ENCODE assay signal across 12 mouse cellular contexts in the genomic region with DNA sequence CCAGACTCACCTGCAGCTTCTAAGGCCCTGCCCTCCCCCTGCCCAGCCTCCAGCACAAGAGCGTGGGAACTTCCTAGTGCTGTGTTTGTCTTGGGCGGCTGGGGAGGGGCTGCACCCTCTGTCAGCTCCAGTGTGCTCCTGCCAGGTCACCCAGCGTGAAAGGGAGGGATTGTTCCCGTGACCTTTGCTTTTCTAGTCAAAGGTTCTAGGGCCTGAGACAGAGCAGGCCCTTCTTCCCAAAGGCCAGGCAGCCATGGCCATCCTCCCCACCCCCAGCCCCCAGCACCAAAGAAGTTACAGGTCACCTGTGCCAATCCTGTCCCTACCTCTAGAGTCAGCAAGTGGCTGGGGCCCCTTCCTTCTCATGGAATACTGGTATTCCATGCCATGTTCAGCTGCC.
DNase-seq lines count a peak whose midpoint lies in the region; ATAC-seq and TF ChIP-seq lines count a peak whose summit lies in the region.
"Had no signal": no experiment of that assay in that cellular context is flagged by ENCODE, and none has a peak within 500 bp of the region (broad histone marks: within the 10 kb centered on the region; RNA-seq: fewer than 3 reads in every experiment).

No protein-coding gene starts in this region.

- WGBS in liver, adult 2 months: 49% methylated on average over 4 of the region's 4 CpGs
- 48% methylated on average over 4 of the region's 4 CpGs for WGBS in limb, embryonic 12.5 days
- 19% methylated on average over 4 of the region's 4 CpGs for WGBS in neural tube, embryonic 15.5 days

- no peak overlapping the region for H3K4me3 ChIP-seq in liver, adult 2 months (ENCODE audit: insufficient read depth, low read depth, low read length)
- H3K4me3 ChIP-seq in limb, embryonic 12.5 days (replicated peaks): no peak overlapping the region
- no peak overlapping the region for H3K4me3 ChIP-seq in neural tube, embryonic 15.5 days (replicated peaks)
- H3K4me3 ChIP-seq: hindbrain, embryonic 12.5 days had no signal

- no peak overlapping the region for H3K4me2 ChIP-seq in limb, embryonic 12.5 days
- H3K4me2 ChIP-seq in neural tube, embryonic 15.5 days: no peak overlapping the region
- H3K4me2 ChIP-seq: hindbrain, embryonic 12.5 days had no signal

- peak; percentile 15 for DNase-seq in liver, adult 2 months (ENCODE audit: extremely low read depth, low read depth, low spot score)
- no peak for DNase-seq in liver
- peak; percentile 38 for DNase-seq in embryo, embryonic 11 days
- DNase-seq in kidney, adult 18-20 months: peak; percentile 69
- no peak for DNase-seq in adrenal gland, postnatal 36 days
- no peak for DNase-seq in cerebellum, adult 11 months
- DNase-seq: cerebellum, postnatal 14 days; gastrocnemius, postnatal 10 days had no signal

- no peaks in the 10 kb centered on the region for H3K27me3 ChIP-seq in liver, adult 2 months (ENCODE audit: control insufficient read depth, insufficient read depth, low read length)
- no peaks in the 10 kb centered on the region for H3K27me3 ChIP-seq in limb, embryonic 12.5 days
- no peaks in the 10 kb centered on the region for H3K27me3 ChIP-seq in neural tube, embryonic 15.5 days (replicated peaks)
- H3K27me3 ChIP-seq: hindbrain, embryonic 12.5 days had no signal

- no peaks in the 10 kb centered on the region for H3K36me3 ChIP-seq in liver, adult 2 months (ENCODE audit: control insufficient read depth, insufficient read depth, low read length)
- no peaks in the 10 kb centered on the region for H3K36me3 ChIP-seq in limb, embryonic 12.5 days
- no peaks in the 10 kb centered on the region for H3K36me3 ChIP-seq in neural tube, embryonic 15.5 days
- H3K36me3 ChIP-seq: hindbrain, embryonic 12.5 days had no signal

- TF ChIP-seq POLR2A in liver, adult 2 months (IDR thresholded peaks at IDR 0.05; ENCODE audit: extremely low read depth, insufficient read depth, low read length): no peak

- H3K27ac ChIP-seq in liver, adult 2 months (replicated peaks; ENCODE audit: insufficient read depth, low read depth, low read length): no peak overlapping the region
- 0 out of 2 replicates have a peak overlapping the region, but pooled peaks have one; percentile 20 for H3K27ac ChIP-seq in limb, embryonic 12.5 days
- no peak overlapping the region for H3K27ac ChIP-seq in neural tube, embryonic 15.5 days (replicated peaks)
- H3K27ac ChIP-seq: hindbrain, embryonic 12.5 days; macrophage had no signal

- H3K79me2 ChIP-seq in liver, adult 2 months (ENCODE audit: control insufficient read depth, insufficient read depth, low read length): no peaks in the 10 kb centered on the region

- no peaks in the 10 kb centered on the region for H3K9me3 ChIP-seq in limb, embryonic 12.5 days
- no peaks in the 10 kb centered on the region for H3K9me3 ChIP-seq in neural tube, embryonic 15.5 days (replicated peaks)

- ATAC-seq in limb, embryonic 12.5 days (ENCODE audit: insufficient number of reproducible peaks, insufficient read depth, low FRiP score, low TSS enrichment, low read depth): no peak
- ATAC-seq in neural tube, embryonic 15.5 days (ENCODE audit: low FRiP score): no peak

- H3K9ac ChIP-seq in liver, adult 2 months (ENCODE audit: low read depth, low read length): no peak overlapping the region
- H3K9ac ChIP-seq in limb, embryonic 12.5 days (replicated peaks): no peak overlapping the region
- H3K9ac ChIP-seq in neural tube, embryonic 15.5 days (replicated peaks): no peak overlapping the region
- H3K9ac ChIP-seq: hindbrain, embryonic 12.5 days had no signal

- TF ChIP-seq CTCF in liver, adult 2 months (IDR thresholded peaks at IDR 0.05; ENCODE audit: low read depth, low read length): no peak

- H3K4me1 ChIP-seq in liver, adult 2 months (ENCODE audit: control insufficient read depth, insufficient read depth, low read length): no peaks in the 10 kb centered on the region
- H3K4me1 ChIP-seq in limb, embryonic 12.5 days (replicated peaks): peaks cover 12% of the 10 kb centered on the region
- no peaks in the 10 kb centered on the region for H3K4me1 ChIP-seq in neural tube, embryonic 15.5 days

Comparison
In these comparisons a context has a peak if more than half of its experiments do, and no peak if none do; other contexts are left out.
1. DNase-seq: peak in liver, adult 2 months (single experiment), embryo, embryonic 11 days (single experiment) and kidney, adult 18-20 months (single experiment); none in liver (single experiment), adrenal gland, postnatal 36 days (0 of 2) and cerebellum, adult 11 months (single experiment).